Mouse (Mus musculus): ENCODE results near the gene Scarf2.
A peak's percentile ranks its signal among the peaks of the same experiment; 100 is the strongest.

The Scarf2 gene

DNA sequence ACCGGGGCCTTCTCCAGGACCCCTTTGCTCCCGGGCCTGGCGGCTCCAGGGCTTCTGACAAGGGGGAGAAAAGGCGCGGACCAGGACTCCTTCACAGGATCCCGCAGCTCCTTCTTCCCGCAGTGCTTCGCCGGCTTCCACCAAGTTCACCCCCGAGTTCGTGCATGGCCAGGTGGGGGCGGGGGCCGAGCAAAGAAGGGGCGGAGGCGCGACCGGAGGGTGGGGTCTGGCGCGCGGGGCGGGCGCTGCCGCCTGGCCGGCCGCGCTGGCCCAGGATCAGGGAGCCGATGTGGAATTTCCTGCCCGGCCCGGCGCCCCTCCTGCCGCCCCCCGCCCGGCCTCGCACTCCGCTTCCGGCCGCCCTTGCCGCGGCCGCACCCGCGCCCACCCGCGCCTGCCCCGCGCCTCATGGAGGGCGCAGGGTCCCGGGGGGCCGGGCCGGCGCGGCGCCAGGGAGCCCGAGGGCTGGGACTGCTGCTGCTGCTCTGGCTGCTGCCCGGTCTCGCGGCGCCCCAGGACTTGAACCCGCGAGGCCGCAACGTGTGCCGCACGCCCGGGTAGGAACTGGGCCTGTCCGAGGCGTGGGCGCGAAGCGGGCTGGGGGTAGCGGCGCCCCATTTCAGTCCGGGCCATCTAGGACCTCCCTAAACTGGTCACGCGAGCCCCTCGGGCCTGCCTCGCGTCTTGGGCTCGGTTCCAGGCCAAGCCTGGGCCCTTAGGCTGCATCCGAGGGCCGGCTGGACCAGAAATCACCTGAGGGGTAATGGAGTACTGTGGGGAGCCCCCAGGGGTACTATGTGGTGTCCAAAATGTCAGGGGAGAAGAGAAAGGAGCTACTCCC, at the start of gene Scarf2:
TSS of gene Scarf2 (plus strand) at position 312 of the 841 bp plus-strand sequence.
- DNase-seq (ENCODE audit: extremely low spot score), result peak; percentile 72

DNA sequence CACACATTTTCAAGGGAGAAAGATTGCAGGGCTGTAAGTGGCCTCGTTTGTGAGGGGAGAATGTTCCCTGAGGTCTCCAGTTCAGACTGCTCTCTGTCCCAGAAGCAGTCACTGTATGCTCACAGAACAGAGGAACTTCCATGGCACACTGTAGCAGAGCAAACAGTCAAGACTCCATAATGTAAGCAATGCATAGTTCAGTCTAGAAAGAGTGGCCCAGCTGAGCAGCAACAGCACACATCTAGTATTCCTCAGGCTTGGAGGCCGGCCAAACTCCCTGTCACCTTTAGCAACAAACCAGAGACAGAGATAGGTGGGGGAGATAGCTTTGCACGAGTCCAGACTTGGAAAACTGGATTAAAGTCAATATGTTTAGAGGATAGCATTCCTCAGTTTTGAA, 44.1 kb upstream of the Scarf2 start:
- no peak for DNase-seq (ENCODE audit: extremely low spot score)

- DNase-seq (ENCODE audit: extremely low spot score), result no peak
Observed at GRCm38 (mm10) chr16:17753686-17754085, 43.4 kb upstream of the Scarf2 start.

DNA sequence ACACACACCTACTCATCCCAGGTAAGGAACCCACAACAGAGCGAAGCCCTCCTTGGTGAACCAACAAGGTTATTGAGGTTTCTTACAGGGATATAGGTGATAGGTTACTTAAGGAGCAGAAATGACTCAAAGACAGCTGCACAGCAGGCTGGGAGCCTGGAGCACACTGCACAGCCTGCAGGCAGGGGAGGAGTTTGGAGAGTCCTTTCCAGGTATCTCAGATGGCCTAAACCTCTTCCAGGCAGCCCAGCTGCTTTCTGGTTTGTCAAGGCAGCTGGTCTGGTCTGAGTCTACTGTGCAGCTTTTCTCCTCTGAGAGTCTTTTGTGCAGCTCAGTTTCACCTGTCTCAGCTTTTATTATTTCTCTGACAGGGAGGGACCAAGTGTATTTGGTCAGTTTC, 39.3 kb upstream of the Scarf2 start:
- no peak for DNase-seq (ENCODE audit: extremely low spot score)

GRCm38 (mm10) chr16:17758902-17759301, 38.2 kb upstream of the Scarf2 start:
- no peak for DNase-seq (ENCODE audit: extremely low spot score)

DNA sequence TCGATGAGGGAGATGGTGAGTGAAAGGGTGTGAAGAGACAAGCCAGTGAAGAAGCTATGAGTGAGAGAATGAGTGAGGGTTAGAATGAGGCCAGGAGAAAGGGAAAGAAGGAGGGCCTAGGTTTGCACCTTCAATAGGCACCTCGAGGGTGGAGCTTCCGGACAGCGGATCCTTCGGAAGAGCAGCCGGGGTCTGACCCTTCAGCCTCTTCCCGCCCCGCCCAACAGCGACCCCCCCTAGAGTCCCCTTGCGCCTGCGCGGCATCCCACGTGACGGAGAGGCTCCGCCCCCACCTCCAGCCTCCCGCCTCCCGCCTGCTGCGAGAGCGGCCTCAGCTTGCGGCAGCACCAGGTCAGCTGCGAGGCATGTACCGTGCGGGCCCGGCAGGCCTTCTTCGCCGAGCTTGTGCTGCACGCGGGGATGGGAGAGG, 37.7 kb upstream of the Scarf2 start, which contains the start of gene Klhl22:
TSS of gene Klhl22 (plus strand) at position 275 of the 430 bp plus-strand sequence.
- DNase-seq (ENCODE audit: extremely low spot score), result peak; percentile 97

DNA sequence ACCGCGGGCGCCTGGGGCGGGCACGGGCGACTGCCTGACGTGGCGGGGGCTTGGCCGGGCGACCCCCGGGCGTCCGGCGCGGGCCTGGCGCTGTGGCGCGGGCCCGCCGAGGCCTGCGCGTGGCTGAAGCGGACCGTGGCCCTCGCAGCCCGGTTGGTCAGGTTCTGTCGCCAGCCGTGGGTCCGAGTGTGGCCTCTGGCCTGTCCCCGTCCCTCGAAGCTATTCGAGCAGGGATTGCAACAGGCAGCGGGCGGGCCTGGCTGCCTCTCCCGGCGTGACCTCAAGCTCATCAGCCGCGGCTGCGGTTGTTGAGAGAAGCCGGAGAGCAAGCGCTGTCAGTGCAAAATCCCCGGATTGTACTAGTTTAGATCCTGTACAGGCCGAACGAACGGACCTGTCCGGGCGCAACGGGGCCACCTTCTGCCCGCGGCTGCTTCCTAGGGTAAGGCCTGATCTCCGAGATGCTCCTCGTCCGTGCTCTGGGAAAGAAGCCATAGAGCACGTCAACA, 37.2 kb upstream of the Scarf2 start:
- peak; percentile 72 for DNase-seq (ENCODE audit: extremely low spot score)

GRCm38 (mm10) chr16:17760657-17761056, 36.4 kb upstream of the Scarf2 start:
- peak; percentile 48 for DNase-seq (ENCODE audit: extremely low spot score)

DNA sequence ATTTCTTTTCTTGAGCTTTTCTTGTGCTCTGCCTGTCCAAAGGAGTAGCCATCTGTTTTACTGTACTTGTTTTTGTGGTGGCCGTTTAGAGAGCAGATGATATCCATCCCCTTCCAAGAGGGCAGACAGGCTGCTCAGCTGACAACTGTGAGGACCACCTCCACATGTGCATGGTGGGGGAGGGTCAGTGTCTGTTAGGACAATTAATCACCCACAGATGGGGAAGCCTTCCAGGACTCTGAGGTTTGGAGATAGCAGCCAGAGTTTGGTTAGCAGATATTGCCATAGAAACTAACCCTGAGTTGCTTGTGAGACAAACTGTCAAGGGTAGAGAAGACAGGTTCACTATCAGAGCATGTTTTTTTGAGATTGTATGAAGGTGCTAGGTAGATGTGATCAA, 36.0 kb upstream of the Scarf2 start:
- DNase-seq (ENCODE audit: extremely low spot score), result peak; percentile 31

GRCm38 (mm10) chr16:17764108-17764511, 33.0 kb upstream of the Scarf2 start:
- DNase-seq (ENCODE audit: extremely low spot score), result no peak

DNA sequence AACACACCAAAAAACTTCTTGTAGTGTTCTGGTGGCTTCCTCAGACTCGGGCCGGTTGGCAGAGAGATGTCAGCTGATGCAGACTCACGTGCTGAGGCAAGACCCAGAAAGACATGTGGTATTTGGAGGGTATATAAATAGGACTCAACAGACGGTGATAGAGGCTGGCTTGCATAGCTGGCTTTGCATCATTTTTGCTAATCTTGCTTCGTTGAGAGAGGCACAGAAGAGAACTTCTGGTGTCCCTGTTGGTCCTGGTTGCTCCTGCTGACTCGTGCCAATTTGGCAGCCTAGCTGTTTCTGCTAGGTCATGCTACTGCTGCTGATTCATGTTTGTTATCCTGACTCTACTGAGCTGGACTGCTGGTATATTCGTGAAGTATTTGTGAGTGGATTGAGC, 28.2 kb upstream of the Scarf2 start:
- DNase-seq (ENCODE audit: extremely low spot score), result no peak

GRCm38 (mm10) chr16:17771117-17771865, 25.8 kb upstream of the Scarf2 start:
- DNase-seq (ENCODE audit: extremely low spot score), result no peak

DNA sequence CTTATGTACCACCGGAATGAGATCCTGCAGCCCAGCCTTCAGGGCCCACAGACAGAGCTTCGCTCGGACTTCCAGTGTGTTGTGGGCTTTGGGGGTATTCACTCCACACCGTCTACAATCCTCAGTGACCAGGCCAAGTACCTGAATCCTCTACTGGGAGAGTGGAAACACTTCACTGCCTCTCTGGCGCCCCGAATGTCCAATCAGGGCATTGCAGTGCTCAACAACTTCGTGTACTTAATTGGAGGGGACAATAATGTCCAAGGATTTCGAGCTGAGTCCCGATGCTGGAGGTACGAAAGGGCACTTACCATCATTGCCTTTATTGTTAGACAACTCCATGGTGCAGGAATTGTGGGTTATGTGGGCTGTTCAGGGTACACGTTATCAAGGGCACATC, 20.3 kb upstream of the Scarf2 start:
- no peak for DNase-seq (ENCODE audit: extremely low spot score)

GRCm38 (mm10) chr16:17778223-17778622, 18.9 kb upstream of the Scarf2 start:
- DNase-seq (ENCODE audit: extremely low spot score), result no peak

GRCm38 (mm10) chr16:17779692-17780091, 17.4 kb upstream of the Scarf2 start:
- no peak for DNase-seq (ENCODE audit: extremely low spot score)

DNA sequence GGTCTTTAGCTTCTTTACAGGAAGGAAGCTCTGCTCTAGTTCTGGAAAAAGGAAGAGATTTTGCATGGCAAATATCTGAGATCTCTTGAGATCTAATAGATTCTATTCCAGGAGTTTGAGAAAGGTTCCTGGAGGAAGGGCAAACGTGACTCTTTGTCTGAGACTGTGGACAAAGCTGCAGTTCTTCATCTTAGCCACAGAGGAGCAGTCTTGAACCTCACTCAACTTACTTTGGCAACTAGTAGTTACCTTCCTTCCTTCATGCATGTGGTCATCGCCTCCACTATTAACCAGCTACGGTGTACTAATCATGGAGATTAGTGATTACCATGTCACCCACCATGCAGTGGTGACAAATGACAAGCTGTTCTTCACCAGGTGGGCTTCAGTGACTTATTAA, 11.7 kb upstream of the Scarf2 start:
- DNase-seq (ENCODE audit: extremely low spot score), result no peak

DNA sequence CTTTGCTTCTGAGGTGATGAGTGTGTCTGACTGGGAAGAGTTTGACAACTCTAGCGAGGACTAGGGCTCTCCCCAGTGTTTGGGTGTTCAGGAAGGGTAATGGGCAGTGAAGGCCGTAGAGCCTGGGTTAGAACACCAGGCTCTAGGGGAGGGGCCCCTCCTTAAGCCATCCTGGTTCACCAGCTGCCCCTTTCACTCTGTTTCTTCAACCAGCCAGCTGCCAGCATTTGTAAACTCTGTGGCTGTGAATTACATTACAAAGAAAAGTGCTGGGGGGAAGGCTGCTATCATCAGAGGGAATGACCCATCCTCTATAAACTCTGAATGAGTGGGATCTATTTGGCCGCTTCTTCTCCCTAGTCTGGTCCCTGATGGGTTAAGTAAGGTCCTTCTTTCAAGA, 4.4 kb upstream of the Scarf2 start:
- DNase-seq (ENCODE audit: extremely low spot score), result no peak

- DNase-seq (ENCODE audit: extremely low spot score), result no peak
Observed at GRCm38 (mm10) chr16:17794047-17794446, 3.0 kb upstream of the Scarf2 start.

DNA sequence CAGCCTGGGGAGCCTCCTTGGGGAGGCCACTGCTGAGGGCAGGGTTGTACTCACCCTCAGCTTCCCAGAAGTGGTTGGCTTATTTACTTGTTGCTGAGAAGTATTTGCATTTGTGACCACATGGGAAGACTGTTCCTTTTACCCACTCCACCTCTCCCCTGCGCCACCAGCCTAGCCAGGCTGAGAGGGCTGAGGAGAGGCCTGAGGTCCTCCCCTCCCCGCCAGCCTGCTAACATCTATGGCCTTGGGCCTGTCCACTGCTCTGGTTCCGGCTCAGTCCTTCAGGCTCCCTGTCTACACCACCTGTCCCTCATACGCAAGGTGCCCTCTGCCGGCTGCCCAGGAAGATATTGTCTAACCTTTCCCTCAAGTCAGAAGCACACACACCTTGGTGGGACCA, 1.4 kb upstream of the Scarf2 start:
- DNase-seq (ENCODE audit: extremely low spot score), result no peak

- DNase-seq (ENCODE audit: extremely low spot score), result no peak
Observed at GRCm38 (mm10) chr16:17796519-17796918, 563 bp upstream of the Scarf2 start.

GRCm38 (mm10) chr16:17797812-17798311, 780 bp downstream of the Scarf2 start:
- peak; percentile 60 for DNase-seq (ENCODE audit: extremely low spot score)

All from embryo, embryonic 9.5 days (tissue).